Comparison of ENCODE assay signal across 13 mouse cellular contexts in genomic region chr6:92532331-92532730, GRCm38 (mm10).
A peak's percentile ranks its signal among the peaks of the same experiment; 100 is the strongest.
DNase-seq lines count a peak whose midpoint lies in the region; ATAC-seq and TF ChIP-seq lines count a peak whose summit lies in the region.
"Had no signal": no experiment of that assay in that cellular context is flagged by ENCODE, and none has a peak within 500 bp of the region (broad histone marks: within the 10 kb centered on the region; RNA-seq: fewer than 3 reads in every experiment).

No protein-coding gene starts in this region.

- H3K27ac ChIP-seq in kidney, embryonic 14.5 days (ENCODE audit: low read depth, low read length): no peak overlapping the region
- H3K27ac ChIP-seq in embryonic fibroblast, embryonic 13.5 days (ENCODE audit: insufficient read depth, low read length): peak overlapping the region; percentile 67
- H3K27ac ChIP-seq: liver, embryonic 13.5 days had no signal

- no peaks in the 10 kb centered on the region for H3K36me3 ChIP-seq in kidney, embryonic 14.5 days (ENCODE audit: control insufficient read depth, insufficient read depth, low read length)
- H3K36me3 ChIP-seq: liver, embryonic 13.5 days had no signal

- DNase-seq in kidney, adult 8-10 months: no peak
- DNase-seq in brain, adult 2 months (ENCODE audit: low read depth, low spot score): peak; percentile 54
- peak; percentile 31 for DNase-seq in kidney, postnatal 14 days
- DNase-seq in B cell, adult 2 months: no peak
- DNase-seq in right cerebral cortex, adult 2 months (ENCODE audit: low spot score in 2 of 2): no peak
- DNase-seq: adrenal gland, postnatal 10 days; liver, embryonic 13.5 days; right cerebral cortex, adult 18-20 months; thymus, postnatal 36 days had no signal

- peaks cover 6% of the 10 kb centered on the region for H3K4me1 ChIP-seq in kidney, embryonic 14.5 days (ENCODE audit: control insufficient read depth, insufficient read depth, low read length)
- H3K4me1 ChIP-seq in embryonic fibroblast, embryonic 13.5 days (ENCODE audit: control insufficient read depth, insufficient read depth, low read length): peaks cover 2% of the 10 kb centered on the region; the same call in 1 of the 2 replicates
- H3K4me1 ChIP-seq: liver, embryonic 13.5 days had no signal

- peak overlapping the region; percentile 54; the same call in 1 of the 2 replicates for H3K4me3 ChIP-seq in kidney, embryonic 14.5 days (ENCODE audit: low read length)
- no peak overlapping the region for H3K4me3 ChIP-seq in embryonic fibroblast, embryonic 13.5 days (ENCODE audit: insufficient read depth, low read length)
- H3K4me3 ChIP-seq: liver, embryonic 13.5 days had no signal

- H3K9me3 ChIP-seq in kidney, embryonic 14.5 days (ENCODE audit: control insufficient read depth, low read length): no peaks in the 10 kb centered on the region
- H3K9me3 ChIP-seq: liver, embryonic 13.5 days had no signal

- 54% methylated on average over 6 of the region's 6 CpGs for WGBS in kidney, embryonic 14.5 days

- no peak for TF ChIP-seq CTCF in embryonic fibroblast, embryonic 13.5 days (IDR thresholded peaks at IDR 0.05; ENCODE audit: borderline replicate concordance, insufficient read depth, low read length)

- no peaks in the 10 kb centered on the region for H3K27me3 ChIP-seq in kidney, embryonic 14.5 days (ENCODE audit: control insufficient read depth, insufficient read depth, low read length)
- H3K27me3 ChIP-seq: CH12.LX; liver, embryonic 13.5 days; Patski had no signal

- peak overlapping the region; percentile 8; the same call in 1 of the 2 replicates for H3K9ac ChIP-seq in kidney, embryonic 14.5 days (ENCODE audit: low read depth, low read length)
- H3K9ac ChIP-seq: liver, embryonic 13.5 days had no signal

- no peak for TF ChIP-seq POLR2A in embryonic fibroblast, embryonic 13.5 days (IDR thresholded peaks at IDR 0.05; ENCODE audit: low read depth, low read length)

- ATAC-seq in kidney, embryonic 14.5 days (ENCODE audit: low FRiP score, low TSS enrichment): no peak
- ATAC-seq: Patski had no signal

- peak overlapping the region; percentile 60; the same call in 1 of the 2 replicates for H3K4me2 ChIP-seq in kidney, embryonic 14.5 days (replicated peaks; ENCODE audit: low read depth, low read length)
- H3K4me2 ChIP-seq: liver, embryonic 13.5 days had no signal

Comparison
In these comparisons a context has a peak if more than half of its experiments do, and no peak if none do; other contexts are left out.
1. DNase-seq: peak in brain, adult 2 months (single experiment) and kidney, postnatal 14 days (single experiment); none in kidney, adult 8-10 months (0 of 2), B cell, adult 2 months (0 of 2) and right cerebral cortex, adult 2 months (0 of 2).